Mouse (Mus musculus): Measurements from ENCODE around the gene Pno1. TPM values are rescaled to one million over a fixed set of nuclear protein-coding genes. Genes with fewer than 3 reads are reported as not detected.
A peak's percentile ranks its signal among the peaks of the same experiment; 100 is the strongest.

The Pno1 gene
- polyA plus RNA-seq, 1 experiment from 2014 or later, result 38.8 TPM

DNA sequence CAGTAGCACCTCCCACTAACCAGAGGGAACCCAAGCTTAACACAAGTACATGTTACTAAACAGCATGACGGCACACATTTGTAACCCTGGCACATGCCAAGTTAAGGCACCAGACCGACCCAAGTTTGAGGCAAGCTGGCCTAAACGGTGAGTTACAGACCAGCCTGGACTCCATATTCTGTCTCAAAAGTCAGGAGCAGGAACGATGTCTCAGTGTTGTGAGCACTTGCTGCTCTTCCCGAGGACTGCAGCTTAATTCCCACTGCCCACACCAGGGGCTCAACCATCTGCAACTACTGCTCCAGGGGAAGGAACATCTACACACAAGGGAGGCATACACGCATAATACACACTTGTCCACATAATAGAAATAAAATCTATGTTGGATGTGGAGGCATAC lies 8.9 kb downstream of the Pno1 start:
- ATAC-seq (replicated peaks), result 0 out of 2 replicates have a peak, but pooled peaks have one; percentile 40
- no peak overlapping the region for H3K27ac ChIP-seq
- no peaks in the 10 kb centered on the region for H3K27me3 ChIP-seq (replicated peaks)
- H3K4me2 ChIP-seq, result no peak overlapping the region
- H3K9ac ChIP-seq, result no peak overlapping the region
- peaks cover 28% of the 10 kb centered on the region for H3K36me3 ChIP-seq (replicated peaks)
- no peaks in the 10 kb centered on the region for H3K9me3 ChIP-seq
- 89% methylated on average over 6 of the region's 6 CpGs for WGBS
- H3K4me1 ChIP-seq, result no peaks in the 10 kb centered on the region
- H3K4me3 ChIP-seq, result no peak overlapping the region

DNA sequence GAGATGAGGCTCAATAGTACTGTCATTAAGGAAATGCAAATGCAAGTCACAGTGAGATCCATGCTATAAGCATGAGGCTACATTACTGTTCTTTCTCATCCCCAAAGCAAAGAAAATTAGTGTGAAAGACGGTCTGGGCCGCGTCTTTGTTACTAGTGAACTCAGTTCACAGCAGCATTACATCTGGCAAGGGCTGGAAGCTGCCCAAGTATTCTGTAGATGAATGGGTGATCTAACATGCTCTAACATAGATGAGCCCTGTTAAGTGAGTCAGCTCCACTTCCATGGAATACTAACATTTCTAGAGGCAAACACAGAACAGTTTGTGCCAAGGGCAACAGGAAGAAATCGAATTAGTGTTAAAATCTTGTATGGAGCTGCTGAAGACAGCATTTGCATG lies 10.4 kb downstream of the Pno1 start:
- no peak overlapping the region for H3K4me3 ChIP-seq
- no peak overlapping the region for H3K27ac ChIP-seq
- no peaks in the 10 kb centered on the region for H3K27me3 ChIP-seq (replicated peaks)
- no peak overlapping the region for H3K4me2 ChIP-seq
- H3K4me1 ChIP-seq, result no peaks in the 10 kb centered on the region
- H3K9me3 ChIP-seq, result no peaks in the 10 kb centered on the region
- 95% methylated on average over 4 of the region's 4 CpGs for WGBS
- H3K9ac ChIP-seq, result no peak overlapping the region
- peaks cover 31% of the 10 kb centered on the region for H3K36me3 ChIP-seq (replicated peaks)
- ATAC-seq (replicated peaks), result no peak

DNA sequence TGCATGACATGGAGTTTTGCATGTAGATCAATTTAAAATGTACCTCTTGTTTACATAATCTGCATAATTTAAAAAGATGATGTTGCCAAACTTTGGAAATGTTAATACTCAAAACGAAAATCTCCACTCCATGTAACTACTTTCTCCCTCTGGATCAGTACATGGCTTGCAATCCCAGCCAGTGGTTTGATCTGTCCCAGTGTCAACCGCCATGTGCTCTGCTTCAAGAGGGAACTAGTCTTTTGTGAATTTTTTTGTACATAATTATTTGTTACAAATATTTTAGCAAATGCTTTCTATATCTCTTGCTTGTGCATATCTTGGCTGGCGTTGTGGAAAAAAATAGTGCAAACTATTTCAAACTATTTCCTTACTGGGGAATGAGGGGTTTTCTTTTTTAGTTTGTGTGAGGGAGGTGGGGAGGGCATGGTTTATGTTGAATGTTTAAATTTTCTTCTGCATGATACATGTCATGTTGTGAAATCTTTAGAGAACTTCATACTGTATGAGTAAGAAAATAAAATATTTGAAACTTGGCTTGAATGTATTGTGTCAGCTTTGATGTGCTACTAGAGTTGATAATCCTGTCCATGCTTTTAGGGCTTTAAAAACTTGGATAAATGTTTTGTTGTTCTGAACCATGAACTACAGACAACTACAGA lies 11.4 kb downstream of the Pno1 start:
- Histone ChIP-seq H3K4me3 (no peak overlapping the region), H3K4me1 (no peaks in the 10 kb centered on the region), H3K27ac (no peak overlapping the region), H3K27me3 (replicated peaks) (no peaks in the 10 kb centered on the region), H3K36me3 (replicated peaks) (peaks cover 39% of the 10 kb centered on the region), H3K9me3 (no peaks in the 10 kb centered on the region), H3K9ac (no peak overlapping the region), H3K4me2 (no peak overlapping the region)
- WGBS, result 90% methylated on average over 3 of the region's 3 CpGs
- ATAC-seq (replicated peaks), result no peak

DNA sequence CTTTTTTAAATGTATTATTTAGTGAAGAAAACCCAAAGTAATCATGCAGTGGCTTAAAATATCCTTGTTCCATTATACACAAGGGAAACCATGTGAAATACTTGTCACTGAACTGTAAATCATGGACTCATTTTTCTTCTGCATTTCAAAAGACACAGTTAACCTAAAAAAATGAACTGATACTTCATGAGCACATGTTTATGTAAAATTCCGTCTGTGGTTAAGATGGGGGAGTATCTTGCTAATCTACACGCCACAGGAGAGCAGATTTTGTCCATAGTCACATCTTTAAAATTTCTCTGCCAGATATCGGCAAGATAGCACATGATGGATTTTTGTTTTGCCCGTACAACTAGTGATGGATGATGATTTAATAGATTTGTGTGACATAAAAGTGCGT lies 12.2 kb downstream of the Pno1 start:
- Histone ChIP-seq H3K9me3 (no peaks in the 10 kb centered on the region), H3K27me3 (replicated peaks) (no peaks in the 10 kb centered on the region), H3K27ac (no peak overlapping the region), H3K4me2 (no peak overlapping the region), H3K36me3 (replicated peaks) (peaks cover 39% of the 10 kb centered on the region), H3K4me3 (no peak overlapping the region), H3K4me1 (no peaks in the 10 kb centered on the region), H3K9ac (no peak overlapping the region)
- ATAC-seq (replicated peaks), result no peak
- 96% methylated on average over 5 of the region's 5 CpGs for WGBS

DNA sequence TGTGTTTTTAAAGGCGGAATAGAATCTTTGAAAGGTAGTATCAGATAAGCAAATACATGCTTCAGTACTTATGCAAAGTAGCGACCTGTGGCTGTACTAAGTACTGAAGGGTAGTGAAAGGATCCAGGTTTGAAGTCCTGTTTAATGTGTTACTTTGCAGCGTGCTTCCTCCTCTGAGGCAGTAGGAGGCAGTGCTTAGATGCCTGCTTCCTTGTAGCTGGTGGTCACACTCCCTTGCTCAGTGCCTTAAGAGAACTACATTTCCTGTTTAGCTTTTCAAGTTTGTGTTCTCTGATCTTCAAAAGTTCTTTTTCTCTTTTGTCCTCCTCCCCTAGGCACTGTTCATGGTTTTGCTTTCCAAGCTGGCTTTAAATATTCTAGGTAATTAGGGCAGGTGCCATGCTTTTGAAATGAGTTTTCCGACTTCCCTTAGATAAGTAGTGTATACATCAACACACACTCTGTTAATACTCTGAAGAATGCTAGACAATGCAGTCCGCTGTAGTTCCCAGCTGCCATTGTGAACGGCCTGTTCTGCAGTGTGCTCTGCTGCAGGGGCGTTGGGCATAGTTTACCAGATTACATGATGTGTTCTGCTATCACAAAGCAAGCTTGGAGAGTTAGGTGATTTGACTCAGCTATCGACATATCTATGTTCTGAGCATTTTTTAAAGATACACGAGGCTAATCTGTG lies 19.1 kb downstream of the Pno1 start:
- H3K27ac ChIP-seq, result no peak overlapping the region
- H3K4me2 ChIP-seq, result no peak overlapping the region
- H3K36me3 ChIP-seq (replicated peaks), result peaks cover 14% of the 10 kb centered on the region
- no peak overlapping the region for H3K9ac ChIP-seq
- H3K9me3 ChIP-seq, result no peaks in the 10 kb centered on the region
- ATAC-seq (replicated peaks), result peak; percentile 69
- no peak overlapping the region for H3K4me3 ChIP-seq
- H3K27me3 ChIP-seq (replicated peaks), result no peaks in the 10 kb centered on the region
- 48% methylated on average over 9 of the region's 9 CpGs for WGBS
- H3K4me1 ChIP-seq, result 0 out of 2 replicates have a peak, but pooled peaks cover 6% of the 10 kb centered on the region

DNA sequence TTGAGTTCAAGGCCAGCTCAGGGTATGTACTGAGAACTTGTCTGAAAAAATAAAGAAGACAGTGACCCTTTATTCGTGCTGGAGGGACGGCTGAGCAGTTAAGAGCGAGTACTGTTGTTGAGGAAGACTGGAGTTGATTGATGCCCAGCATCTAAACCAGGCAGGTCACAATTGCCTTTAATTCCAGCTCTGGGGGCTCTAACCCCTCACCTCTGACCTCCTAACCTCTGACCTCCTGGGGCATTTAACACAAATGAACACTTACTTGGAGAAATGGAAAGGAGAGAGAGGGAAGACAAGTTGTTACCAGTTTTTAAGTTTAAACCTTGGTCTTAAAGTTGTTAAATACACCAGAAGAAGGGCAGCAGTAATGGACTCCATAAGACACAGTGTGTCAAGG lies 22.6 kb downstream of the Pno1 start:
- Histone ChIP-seq H3K9ac (no peak overlapping the region), H3K4me1 (0 out of 2 replicates have a peak, but pooled peaks cover 6% of the 10 kb centered on the region), H3K4me3 (no peak overlapping the region), H3K27me3 (replicated peaks) (no peaks in the 10 kb centered on the region), H3K27ac (no peak overlapping the region), H3K9me3 (no peaks in the 10 kb centered on the region), H3K36me3 (replicated peaks) (no peaks in the 10 kb centered on the region), H3K4me2 (no peak overlapping the region)
- no peak for ATAC-seq (replicated peaks)
- WGBS, result 53% methylated on average over 3 of the region's 3 CpGs

DNA sequence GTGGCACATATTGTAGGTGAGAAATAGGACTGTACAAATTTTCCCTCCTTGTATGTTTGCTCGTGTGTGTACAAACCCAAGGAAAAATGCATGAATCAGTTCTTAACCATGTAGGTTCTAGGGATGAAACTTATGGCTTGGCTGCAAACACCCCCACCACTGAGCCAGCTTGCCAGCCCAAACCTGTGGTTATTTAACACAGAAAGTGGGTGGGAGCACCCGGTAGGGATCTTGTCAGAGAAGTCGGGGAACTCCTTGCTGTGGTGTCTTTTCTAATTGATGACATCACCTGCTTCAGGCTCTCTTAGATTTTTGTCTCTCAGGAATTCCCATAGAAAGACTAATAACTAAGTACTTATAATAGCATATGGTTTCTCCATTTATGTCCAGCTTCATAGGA lies 23.7 kb downstream of the Pno1 start:
- no peak overlapping the region for H3K4me3 ChIP-seq
- H3K27me3 ChIP-seq (replicated peaks), result no peaks in the 10 kb centered on the region
- WGBS, result 84% methylated on average over 3 of the region's 3 CpGs
- H3K9ac ChIP-seq, result no peak overlapping the region
- no peaks in the 10 kb centered on the region for H3K36me3 ChIP-seq (replicated peaks)
- H3K9me3 ChIP-seq, result no peaks in the 10 kb centered on the region
- H3K4me2 ChIP-seq, result no peak overlapping the region
- H3K27ac ChIP-seq, result no peak overlapping the region
- no peak for ATAC-seq (replicated peaks)
- H3K4me1 ChIP-seq, result 0 out of 2 replicates have a peak, but pooled peaks cover 6% of the 10 kb centered on the region

DNA sequence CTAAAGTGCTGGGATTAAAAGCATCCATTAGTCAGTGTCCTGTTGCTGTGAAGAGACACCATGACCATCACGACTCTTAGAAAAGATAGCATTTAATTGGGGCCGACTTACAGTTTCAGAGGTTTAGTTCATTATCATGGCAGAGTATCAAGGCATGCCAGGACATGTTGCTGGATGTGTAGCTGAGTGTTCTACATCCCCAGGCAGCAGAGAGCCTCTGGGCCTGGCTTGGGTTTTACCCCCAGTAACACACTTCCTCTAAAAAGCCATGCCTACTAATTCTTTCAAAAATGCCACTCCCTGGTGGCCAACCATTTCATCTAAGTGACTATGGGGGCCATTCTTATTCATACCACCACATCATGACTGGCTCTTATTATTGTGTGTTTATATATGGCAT lies 28.2 kb downstream of the Pno1 start:
- WGBS, result 98% methylated on average over 2 of the region's 2 CpGs
- no peaks in the 10 kb centered on the region for H3K36me3 ChIP-seq (replicated peaks)
- no peak for ATAC-seq (replicated peaks)
- H3K4me1 ChIP-seq, result peaks cover 7% of the 10 kb centered on the region; the same call in 1 of the 2 replicates
- H3K9me3 ChIP-seq, result no peaks in the 10 kb centered on the region
- H3K27me3 ChIP-seq (replicated peaks), result no peaks in the 10 kb centered on the region
- H3K4me3 ChIP-seq, result no peak overlapping the region
- no peak overlapping the region for H3K9ac ChIP-seq
- no peak overlapping the region for H3K4me2 ChIP-seq
- H3K27ac ChIP-seq, result no peak overlapping the region

DNA sequence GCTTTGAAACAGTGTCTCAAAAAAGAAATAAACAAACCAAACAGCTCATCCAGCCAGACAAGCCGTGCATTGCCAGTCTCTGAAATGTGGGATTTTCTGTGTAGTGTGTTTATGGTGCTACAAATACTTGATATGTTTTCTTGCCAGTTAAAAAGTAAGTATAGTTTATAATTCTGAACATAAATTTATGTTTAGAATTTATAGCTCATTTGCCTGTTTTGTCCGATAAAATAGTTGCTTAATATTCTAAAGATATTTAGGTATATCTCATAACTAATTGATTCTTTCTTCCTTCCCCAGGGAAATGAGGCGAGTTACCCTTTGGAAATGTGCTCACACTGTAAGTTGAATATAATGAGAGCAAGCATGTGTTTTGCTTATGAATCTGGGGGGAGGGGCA lies 29.6 kb downstream of the Pno1 start, which contains the start of gene Wdr92:
Gene Wdr92, plus strand, starts transcription at position 301 of the 400 bp plus-strand sequence.
- H3K27me3 ChIP-seq (replicated peaks), result no peaks in the 10 kb centered on the region
- H3K9me3 ChIP-seq, result no peaks in the 10 kb centered on the region
- 71% methylated on average over 3 of the region's 3 CpGs for WGBS
- H3K4me1 ChIP-seq, result peaks cover 7% of the 10 kb centered on the region; the same call in 1 of the 2 replicates
- H3K4me3 ChIP-seq, result no peak within 1 kb of the TSS
- H3K4me2 ChIP-seq, result no peak within 1 kb of the TSS
- no peaks in the 10 kb centered on the region for H3K36me3 ChIP-seq (replicated peaks)
- H3K27ac ChIP-seq, result no peak within 1 kb of the TSS
- no peak within 1 kb of the TSS for H3K9ac ChIP-seq
- no peak for ATAC-seq (replicated peaks)

DNA sequence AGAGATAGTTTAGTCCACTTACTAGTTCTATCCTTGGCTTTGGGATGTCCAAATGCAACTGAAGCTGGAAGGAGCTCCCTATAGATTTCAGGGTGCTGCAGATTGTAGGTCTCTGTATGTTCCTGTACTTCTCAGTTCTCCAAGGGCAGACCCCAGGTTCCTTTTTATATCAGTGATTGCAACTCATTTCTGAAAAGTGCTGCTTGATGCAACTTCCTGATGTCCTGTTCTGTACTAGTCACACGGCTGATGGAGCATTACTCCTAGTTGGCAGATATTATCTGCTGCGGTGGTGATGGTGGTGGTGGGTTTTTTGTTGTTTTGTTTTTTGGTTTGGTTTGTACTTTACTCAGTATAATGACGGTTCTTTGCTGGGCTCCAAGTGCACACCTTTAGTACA lies 30.6 kb downstream of the Pno1 start:
- Histone ChIP-seq H3K9me3 (no peaks in the 10 kb centered on the region), H3K27ac (no peak overlapping the region), H3K9ac (no peak overlapping the region), H3K36me3 (replicated peaks) (no peaks in the 10 kb centered on the region), H3K4me2 (no peak overlapping the region), H3K4me1 (peaks cover 7% of the 10 kb centered on the region; the same call in 1 of the 2 replicates), H3K4me3 (no peak overlapping the region), H3K27me3 (replicated peaks) (no peaks in the 10 kb centered on the region)
- WGBS, result 84% methylated on average over 3 of the region's 3 CpGs
- ATAC-seq (replicated peaks), result no peak

DNA sequence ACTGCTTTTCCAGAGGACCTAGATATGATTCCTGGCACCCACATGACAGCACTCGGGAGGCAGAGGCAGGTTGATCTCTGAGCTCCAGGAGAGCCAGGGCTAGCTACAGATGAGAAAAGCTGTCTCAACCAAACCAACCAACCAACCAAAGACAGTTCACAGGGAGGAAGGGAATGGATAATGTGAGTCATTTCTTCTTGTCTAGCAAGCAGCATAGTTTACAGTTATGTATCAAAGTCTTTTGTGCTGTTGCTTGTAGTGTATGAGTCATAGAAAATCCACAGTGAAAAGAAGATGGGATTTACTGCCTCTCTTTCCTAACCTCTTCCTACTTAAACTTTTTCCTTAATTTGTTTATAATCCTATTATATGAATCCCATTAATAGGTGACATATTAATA lies 34.7 kb downstream of the Pno1 start:
- Histone ChIP-seq H3K27me3 (replicated peaks) (no peaks in the 10 kb centered on the region), H3K4me3 (no peak overlapping the region), H3K4me1 (peaks cover 7% of the 10 kb centered on the region; the same call in 1 of the 2 replicates), H3K9me3 (no peaks in the 10 kb centered on the region), H3K4me2 (no peak overlapping the region), H3K27ac (no peak overlapping the region), H3K36me3 (replicated peaks) (0 out of 2 replicates have a peak, but pooled peaks cover 3% of the 10 kb centered on the region), H3K9ac (no peak overlapping the region)
- no peak for ATAC-seq (replicated peaks)
- 96% methylated on average over 1 of the region's 1 CpGs for WGBS

DNA sequence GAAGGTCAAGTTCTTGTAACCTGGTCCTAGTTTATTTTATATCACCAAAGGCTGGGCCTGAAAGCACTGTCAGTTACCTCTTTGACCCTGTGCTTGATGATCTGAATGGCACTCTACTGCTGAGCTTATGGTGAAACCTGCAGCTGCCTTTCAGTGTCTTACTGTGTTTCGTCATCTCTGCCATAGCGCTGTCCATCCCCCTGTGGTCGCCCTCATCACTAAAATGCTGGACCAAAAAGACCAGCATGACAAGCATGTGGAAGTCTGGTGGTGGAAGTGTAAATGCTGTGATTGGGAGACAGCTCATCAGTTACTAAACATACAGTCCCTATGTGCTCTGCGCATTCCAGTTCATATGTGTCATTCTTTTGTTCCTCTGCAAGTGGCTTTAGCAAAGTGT lies 39.1 kb downstream of the Pno1 start:
- no peak for ATAC-seq (replicated peaks)
- H3K27ac ChIP-seq, result no peak overlapping the region
- H3K4me3 ChIP-seq, result no peak overlapping the region
- H3K4me1 ChIP-seq, result 0 out of 2 replicates have a peak, but pooled peaks cover 5% of the 10 kb centered on the region
- H3K4me2 ChIP-seq, result no peak overlapping the region
- H3K27me3 ChIP-seq (replicated peaks), result no peaks in the 10 kb centered on the region
- H3K9me3 ChIP-seq, result no peaks in the 10 kb centered on the region
- 94% methylated on average over 4 of the region's 4 CpGs for WGBS
- H3K9ac ChIP-seq, result no peak overlapping the region
- H3K36me3 ChIP-seq (replicated peaks), result 0 out of 2 replicates have a peak, but pooled peaks cover 3% of the 10 kb centered on the region
